Mouse (Mus musculus) left cerebral cortex, adult 8-10 months (tissue): ENCODE results near the gene Phf12. TPM values are rescaled to one million over a fixed set of nuclear protein-coding genes. Genes with fewer than 3 reads are reported as not detected.
"Not testable (repeated sequence)": the region's sequence is repeated elsewhere in the genome, so short reads cannot be mapped to it uniquely, and the experiment has no call there.

Source experiments
- DNase-seq, 2 experiments: peaks; one replicate each; pipeline ENCODE4 v3.0.0; 2022; ENCODE audit warnings: low spot score in 2 of 2
- total RNA-seq, 4 experiments: library from RNA; stranded (reverse); gene quantifications; 2 replicates each; pipeline ENCODE4 v1.2.4; 2022

Gene Phf12
- total RNA-seq, 4 experiments from 2014 or later: 51.9 to 59.2 (median 56.2) TPM

DNA sequence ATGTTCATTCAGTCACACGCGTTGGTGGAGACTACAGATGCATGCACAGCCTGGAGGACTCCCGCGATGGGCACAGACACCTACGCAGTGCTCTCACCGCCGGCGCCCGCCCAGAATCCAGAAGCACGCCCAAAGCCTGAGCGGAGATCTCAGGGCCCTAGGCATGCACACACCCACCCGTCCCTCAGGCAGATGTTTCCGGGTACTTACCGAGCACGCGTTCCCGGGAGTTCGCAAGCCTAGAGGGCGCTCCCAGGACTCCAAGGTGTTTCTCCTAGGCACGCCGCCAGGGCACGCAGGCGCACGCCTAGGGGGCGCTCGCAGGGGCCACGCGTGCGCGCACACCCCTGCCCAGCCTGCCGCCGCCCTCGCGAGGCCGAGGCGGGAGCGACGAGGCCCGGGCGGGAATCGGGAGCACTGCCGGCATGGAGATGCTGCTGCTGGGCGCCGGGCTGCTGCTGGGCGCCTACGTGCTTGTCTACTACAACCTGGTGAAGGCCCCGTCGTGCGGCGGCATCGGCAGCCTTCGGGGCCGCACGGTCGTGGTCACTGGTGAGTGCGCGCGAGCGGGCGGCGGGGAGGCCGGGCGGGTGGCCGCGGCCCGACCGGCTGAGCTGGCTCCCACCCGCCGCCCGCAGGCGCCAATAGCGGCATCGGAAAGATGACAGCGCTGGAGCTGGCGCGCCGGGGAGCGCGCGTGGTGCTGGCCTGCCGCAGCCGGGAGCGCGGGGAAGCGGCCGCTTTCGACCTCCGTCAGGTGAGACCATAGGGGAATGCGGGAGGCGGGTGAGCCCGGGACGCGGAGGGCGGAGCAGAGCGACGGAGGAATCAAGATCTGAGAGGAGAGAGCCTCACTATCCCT lies 49.6 kb downstream of the Phf12 start, which contains the start of gene Dhrs13:
Dhrs13 (plus strand) TSS at position 334 of the 862 bp plus-strand sequence.
- DNase-seq: peak; percentile 79 to 92

- DNase-seq: no peak
These were observed 50.2 kb downstream of the Phf12 start for GRCm38 (mm10) chr11:78032809-78033195.

GRCm38 (mm10) chr11:78033931-78034617 lies 51.5 kb downstream of the Phf12 start:
- DNase-seq: no peak

GRCm38 (mm10) chr11:78036791-78037190 lies 54.2 kb downstream of the Phf12 start:
- no peak for DNase-seq

DNA sequence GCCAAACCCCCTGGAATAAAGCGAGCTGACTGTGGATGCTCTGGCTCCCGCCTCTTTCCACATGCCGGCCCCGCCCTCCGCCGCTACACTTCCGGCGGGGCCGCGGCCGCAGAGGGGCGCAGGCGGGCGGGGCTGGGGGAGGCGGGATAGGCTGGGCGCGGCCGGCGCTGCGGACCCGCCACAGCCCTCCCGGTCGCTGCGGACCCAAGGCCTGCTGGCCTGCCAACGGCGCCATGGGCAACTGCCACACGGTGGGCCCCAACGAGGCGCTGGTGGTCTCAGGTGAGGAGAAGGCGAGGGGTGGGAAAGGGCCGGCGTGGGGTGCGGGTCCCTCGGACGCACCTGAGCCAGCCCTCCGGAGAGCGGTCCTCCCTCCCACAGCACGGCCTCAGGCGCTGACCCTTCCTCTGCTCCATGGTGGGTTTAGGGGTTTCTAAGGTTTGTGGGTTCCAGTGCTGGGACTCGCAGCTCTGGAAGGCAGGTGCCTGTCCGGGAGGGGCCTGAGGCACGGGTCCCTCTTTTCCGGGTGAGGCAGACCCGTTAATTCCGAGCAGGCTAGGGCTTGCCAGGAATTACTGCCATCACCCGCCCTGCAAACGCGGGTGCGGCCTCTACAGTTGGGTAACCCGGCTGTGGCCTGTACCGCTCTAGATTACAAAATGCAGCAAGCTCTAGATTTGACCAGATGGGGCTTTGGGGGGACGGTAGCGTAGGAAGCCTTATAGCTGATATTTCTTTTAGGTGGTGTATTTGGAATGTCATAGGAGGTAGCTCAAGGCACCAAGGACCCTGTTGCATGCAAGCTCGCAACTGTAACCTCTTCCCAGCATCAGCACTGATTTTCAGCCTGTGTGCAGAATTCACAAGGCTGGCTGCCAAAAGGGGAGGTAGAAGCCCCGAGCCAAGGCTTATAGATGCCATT lies 55.5 kb downstream of the Phf12 start, which contains the start of gene Flot2:
Flot2 (plus strand) TSS at position 101 of the 922 bp plus-strand sequence.
- no peak for DNase-seq

- DNase-seq: no peak
These were observed 58.3 kb downstream of the Phf12 start for GRCm38 (mm10) chr11:78040878-78041277.

- DNase-seq: not testable (repeated sequence)
These were observed 59.8 kb downstream of the Phf12 start for GRCm38 (mm10) chr11:78042290-78042870.

DNA sequence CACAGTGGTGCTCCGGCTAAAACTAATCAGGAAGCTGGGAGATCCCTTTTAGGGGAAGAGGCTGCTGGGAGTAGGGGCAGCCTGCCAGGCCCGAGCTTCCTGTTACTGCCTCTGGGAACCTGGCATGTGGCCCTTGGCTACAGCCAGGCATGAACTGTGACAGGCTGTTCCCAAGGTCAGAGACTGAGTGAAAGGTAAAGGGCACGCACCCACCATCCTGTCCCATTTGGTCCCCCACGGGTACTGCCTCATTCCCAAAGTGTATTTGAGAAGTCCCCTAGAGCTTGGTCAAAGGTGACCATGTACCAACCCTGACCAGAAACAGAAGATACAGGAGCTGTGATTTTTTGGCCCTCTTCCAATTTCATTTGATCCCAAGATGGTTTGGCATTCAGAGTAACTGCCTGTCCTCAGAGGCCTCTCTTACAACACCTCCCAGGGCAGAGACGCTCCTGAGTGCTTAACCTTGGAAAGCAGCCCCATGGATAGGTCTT lies 62.3 kb downstream of the Phf12 start:
- DNase-seq: no peak

GRCm38 (mm10) chr11:78048637-78049036 lies 66.1 kb downstream of the Phf12 start:
- not testable (repeated sequence) for DNase-seq

GRCm38 (mm10) chr11:78053078-78053477 lies 70.5 kb downstream of the Phf12 start:
- no peak for DNase-seq

- DNase-seq: no peak
These were observed 74.4 kb downstream of the Phf12 start for GRCm38 (mm10) chr11:78056946-78057345.

- DNase-seq: peak in 1 of 2 experiments; percentile 32
These were observed 77.5 kb downstream of the Phf12 start for GRCm38 (mm10) chr11:78059833-78060757.

DNA sequence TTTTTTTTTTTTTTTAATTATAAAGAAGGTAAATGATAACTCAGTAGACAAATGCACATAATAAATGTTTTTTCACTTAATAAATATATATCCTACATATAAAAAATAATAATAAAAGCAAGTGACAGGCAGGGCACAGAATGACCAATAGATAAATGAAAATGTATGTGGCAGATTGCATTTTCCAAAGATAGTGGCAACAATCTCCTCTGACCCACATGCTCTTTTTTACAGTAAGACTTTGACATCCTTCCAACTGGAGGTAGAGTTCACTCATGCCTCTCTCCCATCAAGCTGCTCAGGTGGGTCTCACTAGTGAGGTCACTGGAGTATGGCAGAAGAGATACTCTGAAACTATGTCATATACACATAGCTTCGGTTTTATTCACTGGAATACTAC lies 80.0 kb downstream of the Phf12 start:
- no peak for DNase-seq

DNA sequence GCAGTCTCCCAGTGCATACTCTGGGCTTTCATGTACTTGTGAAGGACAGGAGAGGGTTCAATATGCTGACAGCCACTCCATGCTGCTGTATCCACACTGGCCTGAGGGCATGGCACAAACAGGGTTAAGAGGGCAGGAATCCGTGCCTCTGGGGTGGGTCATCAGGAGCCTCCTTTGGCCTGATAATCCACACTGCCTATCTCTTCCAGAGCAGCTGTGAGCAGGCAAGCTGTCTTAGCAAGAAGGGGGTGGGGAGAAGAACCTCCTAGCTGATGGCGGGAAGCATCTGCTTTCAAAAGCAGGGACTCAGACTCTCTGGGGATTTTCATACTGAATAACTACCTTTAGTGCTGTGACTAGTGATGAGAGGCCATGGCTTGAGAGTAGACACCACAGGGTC lies 83.4 kb downstream of the Phf12 start:
- DNase-seq: no peak

- DNase-seq: no peak
These were observed 84.1 kb downstream of the Phf12 start for GRCm38 (mm10) chr11:78066641-78067040.

DNA sequence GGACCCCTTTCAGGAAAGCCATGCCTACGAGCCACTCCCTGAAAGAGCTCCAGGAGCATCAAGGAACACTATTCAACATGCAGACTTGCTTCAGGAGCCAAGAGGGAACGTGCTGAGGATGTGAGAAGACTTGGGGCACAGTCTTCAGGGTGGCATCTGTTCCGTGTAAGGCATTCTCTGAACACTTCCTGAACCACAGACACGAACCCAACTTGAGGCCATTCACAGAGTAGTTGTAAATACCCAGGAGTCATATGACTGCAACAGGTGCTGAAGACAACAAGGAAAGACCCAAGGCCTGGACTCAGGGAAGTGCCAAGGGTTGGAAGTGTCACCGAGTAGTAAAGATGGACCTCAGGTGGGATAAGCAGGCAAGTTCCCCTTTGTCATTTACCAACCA lies 85.0 kb downstream of the Phf12 start:
- DNase-seq: no peak

DNA sequence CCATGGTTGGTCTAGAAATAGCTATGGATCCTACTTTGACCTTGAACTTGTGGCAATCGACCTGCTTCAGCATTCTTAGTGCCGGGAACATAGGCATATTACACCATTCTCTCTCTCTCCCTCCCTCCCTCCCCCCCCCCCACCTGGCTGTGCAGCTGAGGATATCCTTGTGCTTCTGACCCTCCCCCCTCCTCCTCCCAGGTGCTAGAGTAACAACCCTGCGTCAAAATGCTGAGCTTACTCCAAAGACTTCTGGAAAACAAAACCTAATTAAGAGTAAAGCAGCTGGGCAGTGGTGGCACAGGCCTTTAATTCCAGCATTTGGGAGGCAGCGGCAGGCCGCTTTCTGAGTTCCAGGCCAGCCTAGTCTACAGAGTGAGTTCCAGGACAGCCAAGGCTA lies 86.6 kb downstream of the Phf12 start:
- no peak for DNase-seq

- no peak for DNase-seq
These were observed 87.1 kb downstream of the Phf12 start for GRCm38 (mm10) chr11:78069646-78070045.

- no peak for DNase-seq
These were observed 89.4 kb downstream of the Phf12 start for GRCm38 (mm10) chr11:78071938-78072337.
